Mouse (Mus musculus) CH12.LX (cell line): Measurements from ENCODE around the gene Cdh23. TPM values are rescaled to one million over a fixed set of nuclear protein-coding genes. Genes with fewer than 3 reads are reported as not detected.

Source experiments
- DNase-seq: peaks from one replicate; pipeline ENCODE4 v3.0.0-alpha.2; 2013; ENCODE audit errors: extremely low read depth
- H3K27ac ChIP-seq: 2 replicates; pipeline ENCODE4 v1.5.1; 2012; ENCODE audit warnings: low read depth, mild to moderate bottlenecking, control low read depth, moderate library complexity; ENCODE audit not compliant: insufficient read depth
- H3K27me3 ChIP-seq: replicated peaks from 2 replicates; pipeline ENCODE3; 2012; ENCODE audit warnings: inconsistent platforms
- H3K36me3 ChIP-seq, 2 experiments: replicated peaks in 1 of 2; 2 replicates each; pipeline versions ENCODE3 to v1.6.1; 2012; ENCODE audit warnings: inconsistent platforms in 1 of 2, low read length in 1 of 2, mild to moderate bottlenecking in 1 of 2, mixed read lengths in 1 of 2, moderate library complexity in 1 of 2; ENCODE audit not compliant: control insufficient read depth in 1 of 2, insufficient read depth in 1 of 2
- H3K4me1 ChIP-seq, 2 experiments: 2 replicates each; pipeline ENCODE4 v1.6.1; 2012; ENCODE audit warnings: inconsistent platforms in 1 of 2, moderate library complexity in 1 of 2; ENCODE audit not compliant: insufficient read depth in 2 of 2, control insufficient read depth in 1 of 2
- H3K4me2 ChIP-seq: 2 replicates; pipeline ENCODE4 v1.6.1; 2012; ENCODE audit warnings: low read depth, mild to moderate bottlenecking, control low read depth; ENCODE audit not compliant: poor library complexity, insufficient read depth, severe bottlenecking
- H3K4me3 ChIP-seq, 3 experiments: fragments of 150-350 bp in 1 of 3; sonication (generic) in 1 of 3; replicated peaks in 1 of 3; 2 replicates each; pipeline versions ENCODE3 to v1.5.1; 2011 to 2012; ENCODE audit warnings: low read depth in 2 of 3, low read length in 2 of 3, mild to moderate bottlenecking in 2 of 3, moderate library complexity in 2 of 3, control low read depth in 1 of 3, improper control_type of control experiment in 1 of 3, inconsistent platforms in 1 of 3, mixed read lengths in 1 of 3; ENCODE audit not compliant: poor library complexity in 1 of 3
- H3K79me2 ChIP-seq: replicated peaks from 2 replicates; pipeline ENCODE4 v1.6.1; 2012; ENCODE audit warnings: mild to moderate bottlenecking, moderate library complexity; ENCODE audit not compliant: control insufficient read depth, poor library complexity, insufficient read depth, severe bottlenecking; ENCODE audit errors: extremely low read depth
- H3K9ac ChIP-seq: 2 replicates; pipeline ENCODE4 v1.6.1; 2012; ENCODE audit warnings: low read depth, mild to moderate bottlenecking, control low read depth, moderate library complexity; ENCODE audit not compliant: insufficient read depth
- H3K9me3 ChIP-seq: replicated peaks from 2 replicates; pipeline ENCODE3; 2012; ENCODE audit warnings: low read length, inconsistent platforms, mixed read lengths
- BHLHE40 ChIP-seq: IDR thresholded peaks from 2 replicates; pipeline ENCODE4 v1.6.1; 2011; ENCODE audit warnings: mild to moderate bottlenecking, low read depth, low read length, improper control_type of control experiment
- CHD1 ChIP-seq: IDR thresholded peaks from 2 replicates; pipeline ENCODE4 v1.6.1; 2012; ENCODE audit warnings: low read depth, low read length, improper control_type of control experiment, inconsistent platforms
- CHD2 ChIP-seq: IDR thresholded peaks from 2 replicates; pipeline ENCODE4 v1.6.1; 2011; ENCODE audit warnings: low read length, improper control_type of control experiment
- CTCF ChIP-seq, 2 experiments: IDR thresholded peaks in 1 of 2; conservative IDR thresholded peaks in 1 of 2; 2 replicates each; pipeline ENCODE4 v1.5.1; 2011 to 2012; ENCODE audit warnings: low read depth in 2 of 2, low read length in 2 of 2, improper control_type of control experiment in 1 of 2, inconsistent platforms in 1 of 2, mild to moderate bottlenecking in 1 of 2, moderate library complexity in 1 of 2
- E2F4 ChIP-seq: IDR thresholded peaks from 2 replicates; pipeline ENCODE4 v1.6.1; 2011; ENCODE audit warnings: low read depth, low read length, improper control_type of control experiment; ENCODE audit not compliant: insufficient replicate concordance
- ELF1 ChIP-seq: IDR thresholded peaks from 2 replicates; pipeline ENCODE4 v1.6.1; 2014; ENCODE audit warnings: low read depth, mild to moderate bottlenecking, inconsistent platforms, low read length, improper control_type of control experiment
- EP300 ChIP-seq: IDR thresholded peaks from 2 replicates; pipeline ENCODE4 v1.6.1; 2011; ENCODE audit warnings: low read length, improper control_type of control experiment
- ETS1 ChIP-seq: conservative IDR thresholded peaks from 2 replicates; pipeline ENCODE4 v1.6.1; 2012; ENCODE audit warnings: low read depth, mild to moderate bottlenecking, inconsistent platforms, low read length, improper control_type of control experiment, moderate library complexity
- GABPA ChIP-seq: IDR thresholded peaks from 2 replicates; pipeline ENCODE4 v1.6.1; 2012; ENCODE audit warnings: low read depth, low read length, improper control_type of control experiment, inconsistent platforms; ENCODE audit not compliant: insufficient replicate concordance
- IRF4 ChIP-seq: IDR thresholded peaks from 2 replicates; pipeline ENCODE4 v1.6.1; 2014; ENCODE audit warnings: low read depth, mild to moderate bottlenecking, inconsistent platforms, low read length, improper control_type of control experiment
- JUND ChIP-seq: conservative IDR thresholded peaks from 2 replicates; pipeline ENCODE4 v1.6.1; 2011; ENCODE audit warnings: low read depth, low read length, improper control_type of control experiment
- KAT2A ChIP-seq: IDR thresholded peaks from 2 replicates; pipeline ENCODE4 v1.6.1; 2012; ENCODE audit warnings: low read length, improper control_type of control experiment, inconsistent platforms; ENCODE audit not compliant: insufficient replicate concordance
- MAFK ChIP-seq: IDR thresholded peaks from 2 replicates; pipeline ENCODE4 v1.6.1; 2011; ENCODE audit warnings: low read length, improper control_type of control experiment; ENCODE audit not compliant: insufficient replicate concordance
- MAX ChIP-seq: IDR thresholded peaks from 2 replicates; pipeline ENCODE4 v1.6.1; 2011; ENCODE audit warnings: low read length, improper control_type of control experiment
- MEF2A ChIP-seq: IDR thresholded peaks from 2 replicates; pipeline ENCODE4 v1.6.1; 2014; ENCODE audit warnings: low read depth, mild to moderate bottlenecking, inconsistent platforms, low read length, improper control_type of control experiment, borderline replicate concordance
- MXI1 ChIP-seq: IDR thresholded peaks from 2 replicates; pipeline ENCODE4 v1.6.1; 2011; ENCODE audit warnings: mild to moderate bottlenecking, low read depth, low read length, improper control_type of control experiment
- MYC ChIP-seq: IDR thresholded peaks from 2 replicates; pipeline ENCODE4 v1.6.1; 2011; ENCODE audit warnings: low read depth, mild to moderate bottlenecking, improper control_type of control experiment, low read length
- NELFE ChIP-seq: IDR thresholded peaks from 2 replicates; pipeline ENCODE4 v1.6.1; 2011; ENCODE audit warnings: low read depth, low read length, improper control_type of control experiment
- NRF1 ChIP-seq: IDR thresholded peaks from 2 replicates; pipeline ENCODE4 v1.6.1; 2014; ENCODE audit warnings: low read depth, mild to moderate bottlenecking, inconsistent platforms, low read length, improper control_type of control experiment, moderate library complexity
- PAX5 ChIP-seq: IDR thresholded peaks from 2 replicates; pipeline ENCODE4 v1.6.1; 2012; ENCODE audit warnings: low read length, inconsistent platforms, mixed read lengths
- POLR2A ChIP-seq: IDR thresholded peaks from 2 replicates; pipeline ENCODE4 v1.6.1; 2011; ENCODE audit warnings: low read depth, mild to moderate bottlenecking, improper control_type of control experiment, low read length
- SIN3A ChIP-seq: IDR thresholded peaks from 2 replicates; pipeline ENCODE4 v1.6.1; 2012; ENCODE audit warnings: low read length, improper control_type of control experiment, inconsistent platforms
- TBP ChIP-seq: conservative IDR thresholded peaks from 2 replicates; pipeline ENCODE4 v1.6.1; 2011; ENCODE audit warnings: low read depth, low read length, improper control_type of control experiment
- USF1 ChIP-seq: IDR thresholded peaks from 2 replicates; pipeline ENCODE4 v1.6.1; 2014; ENCODE audit warnings: low read depth, mild to moderate bottlenecking, inconsistent platforms, low read length, improper control_type of control experiment
- USF2 ChIP-seq: conservative IDR thresholded peaks from 2 replicates; pipeline ENCODE4 v1.6.1; 2011; ENCODE audit warnings: low read depth, low read length, improper control_type of control experiment
- ZNF384 ChIP-seq: IDR thresholded peaks from 2 replicates; pipeline ENCODE4 v1.6.1; 2012; ENCODE audit warnings: low read depth, low read length, improper control_type of control experiment, inconsistent platforms
- dilution Hi-C: fragments of 300-500 bp; cut with MboI; formaldehyde crosslinking; loops from 2 replicates; pipeline ENCODE4 v1.14.3; 2020; ENCODE audit warnings: low sequenced_read_pairs; ENCODE audit not compliant: extremely low pct_unique_long_range_greater_than_20kb, extremely low pct_ligation_motif_present
- in situ Hi-C: fragments of 300-500 bp; cut with MboI; formaldehyde crosslinking; loops from 3 replicates; pipeline ENCODE4 v1.14.3; 2019; ENCODE audit warnings: low sequenced_read_pairs, low pct_ligation_motif_present, low pct_unique_long_range_greater_than_20kb, mixed read lengths
- polyA plus RNA-seq: library from polyadenylated mRNA; unstranded; fragments of >175 nt; gene quantifications from 2 replicates; pipeline ENCODE4 v1.2.1, GENCODE M21; 2012; ENCODE audit warnings: low read depth; ENCODE audit not compliant: insufficient read length
- total RNA-seq, 2 experiments: library from RNA; depleted of rRNA; stranded (reverse); fragments of 300-350 nt in 1 of 2; fragments of >200 nt in 1 of 2; gene quantifications; 2 replicates each; pipeline ENCODE4 v1.2.3; 2012 to 2014

Gene Cdh23
- total and polyA plus RNA-seq, 3 experiments: 0.20 to 0.73 (median 0.30) TPM

DNA sequence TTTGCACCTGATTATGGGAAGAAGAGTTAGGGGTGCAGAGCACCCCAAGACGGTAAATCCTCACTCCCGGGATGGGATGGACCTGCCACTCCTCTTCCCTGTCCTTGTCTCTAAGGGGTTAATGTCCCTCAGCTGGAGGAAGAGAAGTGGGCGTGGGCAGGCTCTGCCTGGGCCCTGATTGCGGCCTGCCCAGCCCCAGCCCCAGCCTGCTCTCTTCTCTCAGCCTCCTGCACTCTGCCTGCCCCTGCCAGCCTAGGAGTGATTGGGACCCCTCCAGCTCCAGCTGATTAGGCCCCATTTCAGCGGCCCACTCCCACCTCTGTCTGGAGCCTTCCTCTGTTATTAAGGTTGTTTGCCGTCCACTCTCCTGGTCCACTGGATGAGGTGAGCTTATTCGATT, 133.3 kb downstream of the Cdh23 start:
- in situ Hi-C loops: no loop called here
- H3K79me2 ChIP-seq: no peaks in the 10 kb centered on the region
- no peak overlapping the region for H3K27ac ChIP-seq
- DNase-seq: no peak
- peaks cover 0 to 7% of the 10 kb centered on the region in 2 experiments; a peak in 1 of 4 replicates for H3K4me1 ChIP-seq
- no peaks in the 10 kb centered on the region for H3K36me3 ChIP-seq
- H3K4me3 ChIP-seq: no peak overlapping the region
- H3K9ac ChIP-seq: no peak overlapping the region
- dilution Hi-C loops: no loop called here
- H3K9me3 ChIP-seq: no peaks in the 10 kb centered on the region
- peaks cover 89% of the 10 kb centered on the region for H3K27me3 ChIP-seq
- TF ChIP-seq E2F4 (no peak), ZNF384 (no peak), ETS1 (no peak), NELFE (no peak), POLR2A (no peak), SIN3A (no peak), MAFK (no peak)
- no peak overlapping the region for H3K4me2 ChIP-seq

GRCm38 (mm10) chr10:60558491-60558927, 137.8 kb downstream of the Cdh23 start:
- in situ Hi-C loops: no loop called here
- no peaks in the 10 kb centered on the region for H3K4me1 ChIP-seq
- dilution Hi-C loops: no loop called here

GRCm38 (mm10) chr10:60552951-60553635, 143.2 kb downstream of the Cdh23 start:
- in situ Hi-C loops (no loop called here), dilution Hi-C loops (no loop called here)
- no peak overlapping the region for H3K27ac ChIP-seq
- no peak overlapping the region for H3K9ac ChIP-seq
- H3K79me2 ChIP-seq: no peaks in the 10 kb centered on the region
- peaks cover 3% of the 10 kb centered on the region for H3K9me3 ChIP-seq
- H3K4me3 ChIP-seq: no peak overlapping the region
- no peaks in the 10 kb centered on the region for H3K36me3 ChIP-seq
- no peak overlapping the region for H3K4me2 ChIP-seq
- no peaks in the 10 kb centered on the region for H3K4me1 ChIP-seq
- DNase-seq: no peak
- H3K27me3 ChIP-seq: peaks cover 46% of the 10 kb centered on the region
- TF ChIP-seq BHLHE40 (no peak), EP300 (no peak), USF1 (no peak), PAX5 (no peak), POLR2A (no peak), ELF1 (no peak), CTCF (conservative IDR thresholded peaks at IDR 0.05 in 1 of 2, IDR thresholded peaks at IDR 0.05 in 1 of 2; ENCODE audit: low read depth in 2 of 2, low read length in 2 of 2) (no peak), MAX (no peak), USF2 (no peak), KAT2A (no peak), MYC (no peak), CHD2 (no peak), MXI1 (no peak), ZNF384 (no peak), TBP (no peak), CHD1 (no peak), MEF2A (no peak), GABPA (no peak)

More at GRCm38 (mm10) chr10:60558491-60558927, 137.8 kb downstream of the Cdh23 start:
- Histone ChIP-seq H3K27me3 (peaks cover 83% of the 10 kb centered on the region), H3K4me2 (no peak overlapping the region), H3K36me3 (no peaks in the 10 kb centered on the region), H3K79me2 (no peaks in the 10 kb centered on the region), H3K27ac (no peak overlapping the region), H3K9ac (no peak overlapping the region), H3K4me3 (no peak overlapping the region), H3K9me3 (peaks cover under 1% of the 10 kb centered on the region)
- DNase-seq: no peak
- TF ChIP-seq CHD1 (no peak), KAT2A (no peak), IRF4 (no peak), MEF2A (no peak), ETS1 (no peak), SIN3A (no peak), EP300 (no peak), NRF1 (no peak), MAFK (no peak), CHD2 (no peak), POLR2A (no peak), JUND (no peak)
